Mouse (Mus musculus) liver, embryonic 14.5 days (tissue): Measurements from ENCODE around the gene Kmt2b. TPM values are rescaled to one million over a fixed set of nuclear protein-coding genes. Genes with fewer than 3 reads are reported as not detected.

Experiments
- ATAC-seq: fragments of 200-750 bp; cut with Nextera tagmentation; 2 replicates; pipeline ENCODE4 v1.8.0; 2017; ENCODE audit warnings: moderate number of reproducible peaks, mild to moderate bottlenecking, moderate library complexity; ENCODE audit not compliant: insufficient read depth
- DNase-seq, 3 experiments: peaks; one replicate each; pipeline ENCODE4 v3.0.0-alpha.2; 2012 to 2013; ENCODE audit warnings: low read depth in 3 of 3, low spot score in 3 of 3
- H3K27ac ChIP-seq: fragments of 300-500 bp; sonication (generic); 2 replicates; pipeline ENCODE4 v1.5.1; 2014; ENCODE audit warnings: moderate library complexity, mild to moderate bottlenecking, control low read depth, inconsistent platforms
- H3K27me3 ChIP-seq: fragments of 300-500 bp; sonication (generic); 2 replicates; pipeline ENCODE4 v1.6.1; 2014; ENCODE audit warnings: mild to moderate bottlenecking, low read length, moderate library complexity; ENCODE audit not compliant: control insufficient read depth, insufficient read depth
- H3K36me3 ChIP-seq: fragments of 300-500 bp; sonication (generic); replicated peaks from 2 replicates; pipeline ENCODE4 v1.6.1; 2014; ENCODE audit warnings: low read depth; ENCODE audit not compliant: control insufficient read depth, insufficient read depth
- H3K4me1 ChIP-seq, 2 experiments: fragments of 200-500 bp in 1 of 2; fragments of 300-500 bp in 1 of 2; sonication (generic) in 1 of 2; replicated peaks; 2 replicates each; pipeline ENCODE4 v1.6.1; 2012 to 2014; ENCODE audit warnings: antibody characterized with exemption in 1 of 2, inconsistent platforms in 1 of 2, low read length in 1 of 2; ENCODE audit not compliant: control insufficient read depth in 2 of 2, insufficient read depth in 2 of 2
- H3K4me2 ChIP-seq: fragments of 300-500 bp; sonication (generic); 2 replicates; pipeline ENCODE4 v1.6.1; 2014; ENCODE audit warnings: low read depth, mild to moderate bottlenecking, control low read depth, moderate library complexity
- H3K4me3 ChIP-seq, 2 experiments: fragments of 200-500 bp in 1 of 2; fragments of 300-500 bp in 1 of 2; sonication (generic) in 1 of 2; 2 replicates each; pipeline ENCODE4 v1.5.1; 2012 to 2014; ENCODE audit warnings: low read depth in 2 of 2, low read length in 2 of 2, mild to moderate bottlenecking in 2 of 2, control low read depth in 1 of 2, inconsistent platforms in 1 of 2, moderate library complexity in 1 of 2; ENCODE audit not compliant: insufficient read depth in 1 of 2
- H3K9ac ChIP-seq: fragments of 300-500 bp; sonication (generic); replicated peaks from 2 replicates; pipeline ENCODE4 v1.6.1; 2014; ENCODE audit warnings: mild to moderate bottlenecking, control low read depth, moderate library complexity
- H3K9me3 ChIP-seq: fragments of 300-500 bp; sonication (generic); 2 replicates; pipeline ENCODE4 v1.6.1; 2016; ENCODE audit warnings: low read length, mixed read lengths; ENCODE audit not compliant: control insufficient read depth
- CTCF ChIP-seq: IDR thresholded peaks from 2 replicates; pipeline ENCODE4 v1.5.1; 2016; ENCODE audit warnings: antibody characterized with exemption, low read depth, control low read depth
- EP300 ChIP-seq: IDR thresholded peaks from 2 replicates; pipeline ENCODE4 v1.6.1; 2016; ENCODE audit warnings: antibody characterized with exemption, low read depth
- WGBS: fragments of 180-500 bp; shearing (Covaris S2); extraction: QIAGEN DNeasy Blood & Tissue Kit; methylation state at CpG from one replicate; pipeline ENCODE4 v1.1.7; 2014; ENCODE audit not compliant: insufficient replicate concordance; 5-methylcytosine and 5-hydroxymethylcytosine counted together
- polyA plus RNA-seq, 2 experiments: library from polyadenylated mRNA; depleted of rRNA in 1 of 2; stranded (reverse) in 1 of 2; unstranded in 1 of 2; fragments of >200 nt; fragmentation: Nextera tagmentation in 1 of 2; extraction: Ambion mirVana in 1 of 2; gene quantifications; 2 replicates each; pipeline versions ENCODE4 v1.2.1 to v1.2.3; 2012 to 2014

Kmt2b gene
- polyA plus RNA-seq, 2 experiments = 3.4 to 10.4 TPM

- no peak for TF ChIP-seq CTCF
- TF ChIP-seq EP300 = no peak
- DNase-seq = no peak
These were observed 21.0 kb downstream of the Kmt2b start for GRCm38 (mm10) chr7:30567555-30567954.

GRCm38 (mm10) chr7:30566033-30566432 is 22.5 kb downstream of the Kmt2b start:
- peaks cover 0 to 7% of the 10 kb centered on the region in 2 experiments; a peak in 2 of 4 replicates for H3K4me1 ChIP-seq
- DNase-seq (no peak), ATAC-seq (no peak)
- H3K27ac ChIP-seq = no peak overlapping the region
- TF ChIP-seq EP300 = no peak
- TF ChIP-seq CTCF = no peak
- peaks cover 27% of the 10 kb centered on the region for H3K36me3 ChIP-seq
- no peak overlapping the region for H3K4me3 ChIP-seq
- no peak overlapping the region for H3K4me2 ChIP-seq
- no peaks in the 10 kb centered on the region for H3K9me3 ChIP-seq
- no peak overlapping the region for H3K9ac ChIP-seq
- H3K27me3 ChIP-seq = no peaks in the 10 kb centered on the region
- 79% methylated on average over 9 of the region's 9 CpGs for WGBS

More at GRCm38 (mm10) chr7:30567555-30567954, 21.0 kb downstream of the Kmt2b start:
- Histone ChIP-seq H3K4me2 (no peak overlapping the region), H3K4me1 (peaks cover 0 to 8% of the 10 kb centered on the region in 2 experiments; a peak in 2 of 4 replicates), H3K36me3 (peaks cover 36% of the 10 kb centered on the region), H3K9me3 (no peaks in the 10 kb centered on the region), H3K4me3 (no peak overlapping the region), H3K9ac (no peak overlapping the region), H3K27me3 (no peaks in the 10 kb centered on the region), H3K27ac (no peak overlapping the region)
- WGBS = 86% methylated on average over 11 of the region's 11 CpGs
- no peak for ATAC-seq

- 83% methylated on average over 12 of the region's 12 CpGs for whole genome bisulfite sequencing
- Histone ChIP-seq H3K4me2 (peak within 1 kb of the TSS; percentile 91), H3K27ac (no peak within 1 kb of the TSS), H3K4me3 (no peak within 1 kb of the TSS), H3K27me3 (no peaks in the 10 kb centered on the region), H3K9ac (no peak within 1 kb of the TSS), H3K36me3 (peaks cover 19% of the 10 kb centered on the region), H3K4me1 (peaks cover 3 to 10% of the 10 kb centered on the region in 2 experiments; a peak in 3 of 4 replicates), H3K9me3 (no peaks in the 10 kb centered on the region)
- DNase-seq (no peak), ATAC-seq (no peak)
- TF ChIP-seq EP300 (no peak), CTCF (no peak)
These were observed 23.5 kb downstream of the Kmt2b start, which contains the start of gene Igflr1 for GRCm38 (mm10) chr7:30564970-30565571. Gene Igflr1 (plus strand): TSS chr7:30565427.

- ATAC-seq = no peak
- H3K9me3 ChIP-seq = no peaks in the 10 kb centered on the region
These were observed 24.6 kb downstream of the Kmt2b start for GRCm38 (mm10) chr7:30563906-30564280.

GRCm38 (mm10) chr7:30563117-30563905 is 25.2 kb downstream of the Kmt2b start, which contains the start of the genes U2af1l4, Gm49396 and Psenen:
Gene U2af1l4 (plus strand): TSS chr7:30563301.
Gene Gm49396 (plus strand): TSS chr7:30563344.
Gene Psenen (minus strand): TSS chr7:30563627.
- ATAC-seq = peak; percentile 82
- H3K9me3 ChIP-seq = no peaks in the 10 kb centered on the region
- peak within 1 kb of the TSS; percentile 67 to 99 for H3K4me3 ChIP-seq
- H3K27ac ChIP-seq = peak within 1 kb of the TSS; percentile 73
- H3K4me1 ChIP-seq = peaks cover 10 to 15% of the 10 kb centered on the region in 2 experiments
- TF ChIP-seq EP300 = no peak
- peak; percentile 34; the same call in 1 of the 2 replicates for TF ChIP-seq CTCF
- H3K4me2 ChIP-seq = peak within 1 kb of the TSS; percentile 91
- no peaks in the 10 kb centered on the region for H3K27me3 ChIP-seq
- under 1% methylated on average over 45 of the region's 45 CpGs for WGBS
- DNase-seq = peak; percentile 96 to 97 (median 97)
- peaks cover 2% of the 10 kb centered on the region for H3K36me3 ChIP-seq
- peak within 1 kb of the TSS; percentile 77 for H3K9ac ChIP-seq

More at GRCm38 (mm10) chr7:30563906-30564280, 24.6 kb downstream of the Kmt2b start:
- no peak for TF ChIP-seq EP300
- no peak for TF ChIP-seq CTCF
- H3K9ac ChIP-seq = peak overlapping the region; percentile 4
- no peak overlapping the region; the same call in 1 of the 2 replicates for H3K27ac ChIP-seq
- peak in 1 of 3 experiments; percentile 22 for DNase-seq
- H3K4me1 ChIP-seq = peaks cover 5 to 10% of the 10 kb centered on the region in 2 experiments; a peak in 3 of 4 replicates
- peak overlapping the region; percentile 91 for H3K4me2 ChIP-seq
- peaks cover 7% of the 10 kb centered on the region for H3K36me3 ChIP-seq
- H3K4me3 ChIP-seq = peak overlapping the region; percentile 67 to 94
- H3K27me3 ChIP-seq = no peaks in the 10 kb centered on the region
- 22% methylated on average over 6 of the region's 6 CpGs for WGBS
